Mouse (Mus musculus) right cerebral cortex, postnatal 36 days (tissue): ENCODE measurements around the gene Olfr19.
"Not testable (repeated sequence)": the region's sequence is repeated elsewhere in the genome, so short reads cannot be mapped to it uniquely, and the experiment has no call there.

Experiments
- DNase-seq, 2 experiments: peaks; one replicate each; pipeline ENCODE4 v3.0.0; 2022; ENCODE audit warnings: low spot score in 2 of 2, mixed read lengths in 1 of 2

Olfr19 gene

GRCm38 (mm10) chr16:16676305-16676704 lies at the start of gene Olfr19:
Olfr19 (minus strand) TSS chr16:16676405.
- DNase-seq: no peak

- DNase-seq: no peak
These were observed 8.8 kb upstream of the Olfr19 start for GRCm38 (mm10) chr16:16684975-16685374.

GRCm38 (mm10) chr16:16684053-16684452 lies 7.8 kb upstream of the Olfr19 start:
- no peak for DNase-seq

GRCm38 (mm10) chr16:16664994-16665393 lies 11.2 kb downstream of the Olfr19 start:
- no peak for DNase-seq

- DNase-seq: not testable (repeated sequence)
These were observed 11.7 kb downstream of the Olfr19 start for GRCm38 (mm10) chr16:16664516-16664915.

GRCm38 (mm10) chr16:16645148-16645547 lies 31.1 kb downstream of the Olfr19 start:
- no peak for DNase-seq

GRCm38 (mm10) chr16:16633730-16634129 lies 42.5 kb downstream of the Olfr19 start:
- DNase-seq: no peak
